Mouse (Mus musculus): ENCODE results near the gene Plch1.

Gene Plch1

GRCm38 (mm10) chr3:63693694-63694093 is 205.6 kb downstream of the Plch1 start:
- no peak for DNase-seq (ENCODE audit: low spot score in 2 of 2)

GRCm38 (mm10) chr3:63692727-63693126 is 206.5 kb downstream of the Plch1 start:
- DNase-seq (ENCODE audit: low spot score in 2 of 2): no peak

- DNase-seq (ENCODE audit: low spot score in 2 of 2): no peak
Observed at GRCm38 (mm10) chr3:63668779-63669178, 230.5 kb downstream of the Plch1 start.

- no peak for DNase-seq (ENCODE audit: low spot score in 2 of 2)
Observed at GRCm38 (mm10) chr3:63665307-63665706, 234.0 kb downstream of the Plch1 start.

- DNase-seq (ENCODE audit: low spot score in 2 of 2): peak; percentile 12 to 13
Observed at GRCm38 (mm10) chr3:63664575-63665243, 234.6 kb downstream of the Plch1 start.

Measured in frontal cortex, postnatal 10 days (tissue).